Mouse (Mus musculus): ENCODE measurements at regions not wholly inside any gene's neighbourhood (a gene's known extent, or its start where the extent isn't known, plus 50 kb on each side); places are given as distances from the start of the nearest gene placed in this dataset.

DNA sequence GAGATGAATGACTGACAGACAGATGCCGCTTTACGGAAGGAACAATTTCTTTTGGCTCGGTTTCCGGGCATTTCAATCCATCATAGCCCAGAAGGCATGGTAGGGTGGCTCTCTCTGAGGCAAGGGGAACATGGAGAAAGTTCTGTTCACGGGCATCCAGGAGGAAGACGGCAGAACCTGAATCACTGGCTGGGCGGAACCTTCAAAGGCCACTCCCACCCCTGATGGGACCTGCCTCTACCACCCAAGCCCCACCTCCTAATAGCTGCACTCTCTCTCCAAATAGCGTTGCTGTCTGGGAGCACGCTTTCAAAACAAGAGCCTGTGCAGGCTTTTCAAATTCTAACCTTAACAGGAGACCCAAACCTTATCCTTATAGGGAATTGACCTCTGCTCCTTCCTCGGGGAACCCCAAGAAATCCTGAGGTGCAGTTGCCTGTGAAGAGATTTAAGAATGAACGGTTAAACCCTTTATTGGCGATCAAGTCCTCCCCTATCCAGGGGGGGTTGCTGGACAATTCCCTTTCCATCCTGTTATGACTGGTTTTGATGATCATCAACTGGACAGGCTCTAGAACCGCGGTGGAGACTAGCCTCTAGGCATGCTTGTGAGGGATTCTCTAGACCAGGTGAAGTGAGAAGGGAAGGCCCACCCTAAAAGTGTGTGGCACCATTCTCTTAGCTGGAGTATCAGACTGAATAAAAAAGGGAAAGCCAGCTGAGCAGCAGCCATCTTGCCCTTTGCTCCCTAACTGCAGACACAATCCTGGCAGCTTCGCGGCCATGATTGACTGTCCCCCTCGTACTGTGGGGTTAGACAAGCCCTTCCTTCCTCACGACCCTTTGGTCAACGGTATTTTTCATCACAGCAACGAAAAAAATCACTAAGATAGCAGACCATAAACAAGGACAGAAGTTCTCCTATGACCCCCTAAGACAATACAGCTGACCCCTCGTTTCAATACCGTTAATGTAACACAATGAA lies 184.5 kb upstream of the Dyrk2 start:
- no peak for DNase-seq

DNA sequence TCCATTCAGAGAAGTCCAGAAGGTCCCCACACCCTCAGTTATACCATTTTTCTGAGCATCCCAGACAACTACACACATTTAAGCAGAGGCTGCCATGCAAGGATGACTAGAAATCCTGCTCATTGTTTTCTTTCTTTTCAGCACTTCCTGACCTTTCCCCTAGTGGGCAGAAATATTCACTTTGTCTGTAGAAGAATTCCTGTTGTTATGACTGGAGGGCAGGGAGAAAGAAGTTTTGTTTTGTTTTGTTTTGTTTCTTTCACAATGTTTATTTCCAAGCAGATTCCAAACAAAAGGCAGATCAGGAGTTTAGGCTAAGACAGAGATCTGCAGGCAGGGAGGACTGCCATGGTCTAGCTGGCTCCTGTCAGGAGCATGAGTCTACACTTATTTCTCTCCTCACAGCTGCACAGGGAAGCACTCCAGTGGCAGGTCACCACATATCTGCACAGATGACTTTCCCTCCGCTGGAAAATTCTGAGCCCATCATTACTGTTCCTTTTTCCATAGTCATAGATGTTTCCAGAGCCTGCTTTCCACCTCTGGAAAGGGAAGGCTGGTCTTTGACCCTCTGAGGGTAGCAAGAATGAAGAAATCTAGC lies 182.5 kb upstream of the Dyrk2 start:
- no peak for DNase-seq

DNA sequence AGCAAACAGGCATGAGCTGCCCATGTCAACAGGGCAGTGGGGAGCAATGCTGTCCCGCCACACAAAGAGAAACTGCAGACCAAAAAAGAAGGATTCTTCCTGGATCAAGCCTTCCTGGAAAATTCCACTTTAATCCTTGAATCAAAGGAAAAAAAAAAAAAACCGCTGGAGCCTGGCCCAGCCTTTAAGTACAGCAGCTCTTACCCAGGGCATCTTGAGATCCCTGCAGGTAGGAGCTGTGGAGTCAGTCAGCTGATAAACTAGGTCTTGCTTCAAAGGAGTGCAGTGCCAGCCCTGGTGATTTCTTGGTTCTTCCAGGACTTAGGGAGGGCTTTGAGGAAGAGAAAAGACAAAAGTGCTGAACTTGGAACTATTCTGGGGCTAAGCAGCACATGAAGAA lies 181.6 kb upstream of the Dyrk2 start:
- DNase-seq, result no peak

DNA sequence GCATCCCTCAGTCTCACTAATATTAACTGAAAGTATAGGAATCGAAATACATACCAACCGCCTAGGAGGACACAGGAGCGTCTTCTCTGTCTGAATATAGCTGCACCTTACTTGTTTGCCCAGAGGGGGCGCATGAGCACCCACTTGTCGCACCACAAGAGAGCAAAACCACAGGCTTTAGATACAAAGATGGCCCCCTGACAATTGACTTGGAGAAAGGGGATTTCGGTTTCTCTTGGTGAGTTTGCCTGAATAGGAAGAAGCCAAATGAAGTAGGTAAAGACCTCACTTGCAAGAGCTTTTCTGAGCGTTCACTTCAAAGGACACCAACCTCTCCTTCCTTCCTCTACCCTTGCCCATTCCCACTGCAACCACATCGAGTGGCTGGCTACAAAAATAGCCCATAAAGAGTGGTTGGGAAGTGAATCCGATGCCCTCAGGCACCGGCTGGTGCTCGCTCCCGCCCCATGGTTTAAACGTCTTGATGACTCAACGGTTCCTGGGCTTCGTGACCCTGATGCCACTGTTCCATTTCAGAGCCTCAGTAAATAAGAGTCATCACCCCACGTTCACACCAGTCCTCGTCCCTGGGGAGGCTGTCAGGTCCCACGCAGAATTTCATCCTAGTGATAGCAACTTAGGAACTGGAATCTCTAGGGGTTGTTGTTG lies 180.1 kb upstream of the Dyrk2 start:
- DNase-seq, result no peak

DNA sequence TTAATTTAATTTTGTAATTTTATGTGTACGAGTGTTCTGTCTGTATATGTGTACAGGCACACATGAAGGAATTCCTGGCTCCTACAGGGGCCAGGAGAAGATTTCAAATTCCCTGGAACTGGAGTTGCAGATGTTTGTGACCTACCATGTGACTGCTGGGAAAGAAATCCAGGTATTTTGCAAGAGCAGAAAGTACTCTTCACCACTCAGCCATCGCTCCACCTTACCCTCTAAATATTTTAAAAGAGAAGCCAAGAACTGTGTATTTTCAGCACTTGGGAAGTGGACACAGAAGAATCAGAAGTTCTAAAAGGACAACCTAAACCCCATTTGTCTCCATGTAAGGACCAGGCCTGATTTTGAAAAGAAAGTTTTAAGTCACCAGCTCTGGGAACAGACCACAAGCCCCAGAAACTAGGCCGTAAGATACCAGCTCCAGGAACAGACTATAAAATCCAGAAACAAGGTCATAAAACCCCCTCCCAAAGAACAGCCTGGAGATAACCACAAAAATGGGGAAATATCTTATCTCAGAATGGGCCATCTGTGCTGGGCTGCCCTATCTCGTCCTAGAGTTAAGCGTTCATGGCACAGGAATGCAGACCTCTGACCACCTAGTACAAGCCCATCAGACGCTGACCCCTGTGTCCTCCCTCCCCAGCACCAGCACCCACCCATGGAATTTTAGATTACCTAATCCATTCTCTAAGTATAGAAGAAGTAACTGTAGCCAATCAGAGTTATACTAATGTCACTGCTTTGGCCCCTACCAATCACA lies 178.8 kb upstream of the Dyrk2 start:
- DNase-seq, result no peak

DNA sequence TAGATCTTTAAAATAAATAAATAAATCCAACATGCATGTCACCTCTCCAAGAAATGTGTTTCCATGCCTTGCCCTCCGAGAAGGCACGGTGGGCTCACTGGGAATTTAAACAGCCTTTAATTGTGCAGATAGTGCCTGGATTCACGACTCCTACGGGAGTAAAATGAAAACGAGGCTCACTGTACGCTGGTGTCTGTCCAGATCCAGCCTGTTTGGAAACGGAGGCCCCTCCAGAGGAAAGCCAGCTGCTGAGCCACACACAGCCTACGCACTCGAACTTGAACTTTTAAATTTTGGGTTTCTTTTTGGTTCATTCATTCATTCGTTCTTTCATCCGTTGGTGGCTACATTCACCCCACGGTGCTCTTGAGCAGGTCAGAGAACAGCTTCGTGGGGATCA lies 175.1 kb upstream of the Dyrk2 start:
- no peak for DNase-seq

- DNase-seq, result no peak
Observed at GRCm38 (mm10) chr10:119043069-119043468, 173.1 kb upstream of the Dyrk2 start.

DNA sequence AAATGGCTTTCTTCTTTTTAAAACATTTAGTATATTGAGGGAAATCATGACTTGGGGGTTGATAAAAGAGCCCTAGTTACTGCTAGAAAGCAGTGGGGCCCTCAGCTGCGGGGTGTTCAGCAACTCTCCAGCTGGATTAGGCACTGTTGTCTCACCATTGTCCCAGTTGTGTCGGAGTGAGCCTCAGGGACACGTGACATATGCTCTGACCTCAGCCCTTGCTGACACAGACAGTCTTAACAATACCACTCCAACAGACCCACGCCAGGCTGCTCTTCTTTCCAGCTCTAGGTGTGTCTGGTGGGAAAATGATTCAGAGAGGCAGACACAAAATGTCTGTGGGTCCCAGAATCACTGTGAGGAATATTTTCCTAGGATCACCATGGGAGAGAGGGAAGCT lies 170.2 kb upstream of the Dyrk2 start:
- no peak for DNase-seq

DNA sequence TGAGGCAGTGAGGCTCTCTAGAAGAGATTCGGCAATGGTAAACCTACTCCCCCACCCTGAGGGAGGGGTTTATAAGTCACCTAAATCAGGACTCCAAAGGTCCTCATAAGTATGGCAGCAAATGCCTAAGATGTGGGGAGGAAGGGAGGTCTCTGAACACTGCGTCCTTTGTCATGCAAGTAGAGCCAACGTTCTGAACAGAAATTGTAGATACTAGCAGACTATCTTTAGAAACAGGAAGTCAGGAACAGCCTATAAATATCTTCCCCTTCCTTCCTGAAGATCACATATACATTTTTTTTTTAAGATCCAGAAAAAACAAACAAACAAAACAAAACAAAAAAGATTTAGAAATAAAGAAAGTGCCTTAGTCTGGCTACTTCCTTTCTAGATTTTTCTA lies 169.7 kb upstream of the Dyrk2 start:
- DNase-seq, result no peak

DNA sequence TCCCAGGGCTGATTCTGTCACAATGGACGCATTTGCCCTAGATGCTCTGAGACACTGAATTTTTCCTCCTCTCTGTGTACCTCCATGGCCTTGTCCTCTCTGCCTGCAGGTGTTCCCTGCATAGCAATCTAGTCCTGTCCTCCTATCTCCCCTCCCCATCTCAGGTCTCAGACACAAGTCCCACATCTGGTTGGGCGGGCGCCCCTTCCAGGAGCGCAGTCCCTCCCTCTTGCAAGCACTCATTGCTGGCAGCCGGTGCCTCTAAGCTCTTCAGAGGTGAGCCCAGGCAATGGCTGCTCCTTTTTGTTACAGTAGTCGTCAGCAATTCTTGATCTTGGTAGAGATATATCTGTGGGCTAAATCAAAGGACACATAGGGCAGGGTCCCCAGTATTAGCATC lies 169.0 kb upstream of the Dyrk2 start:
- no peak for DNase-seq

- DNase-seq, result no peak
Observed at GRCm38 (mm10) chr10:119037781-119038180, 167.8 kb upstream of the Dyrk2 start.

DNA sequence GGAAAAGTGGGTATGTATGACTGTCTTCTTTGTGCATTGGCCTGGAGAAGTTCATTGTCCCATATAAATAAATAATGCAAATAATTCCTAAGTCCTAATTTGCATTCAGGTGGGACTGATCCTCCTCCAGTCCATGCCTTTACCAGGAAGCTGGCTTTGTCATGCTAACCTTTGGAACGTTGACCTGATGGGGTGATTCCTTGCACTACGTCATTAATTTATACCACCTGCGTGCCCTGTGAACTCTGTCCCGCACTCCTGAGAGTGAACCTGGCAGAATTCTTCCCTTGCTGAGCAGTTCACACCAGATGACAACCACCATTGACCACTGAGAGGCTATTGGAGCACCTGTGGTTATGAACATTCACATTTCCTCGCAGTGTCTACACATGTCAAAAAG lies 165.9 kb upstream of the Dyrk2 start:
- no peak for DNase-seq

GRCm38 (mm10) chr10:119034396-119034795 lies 164.4 kb upstream of the Dyrk2 start:
- no peak for DNase-seq

- DNase-seq, result no peak
Observed at GRCm38 (mm10) chr10:119031282-119032275, 161.6 kb upstream of the Dyrk2 start.

DNA sequence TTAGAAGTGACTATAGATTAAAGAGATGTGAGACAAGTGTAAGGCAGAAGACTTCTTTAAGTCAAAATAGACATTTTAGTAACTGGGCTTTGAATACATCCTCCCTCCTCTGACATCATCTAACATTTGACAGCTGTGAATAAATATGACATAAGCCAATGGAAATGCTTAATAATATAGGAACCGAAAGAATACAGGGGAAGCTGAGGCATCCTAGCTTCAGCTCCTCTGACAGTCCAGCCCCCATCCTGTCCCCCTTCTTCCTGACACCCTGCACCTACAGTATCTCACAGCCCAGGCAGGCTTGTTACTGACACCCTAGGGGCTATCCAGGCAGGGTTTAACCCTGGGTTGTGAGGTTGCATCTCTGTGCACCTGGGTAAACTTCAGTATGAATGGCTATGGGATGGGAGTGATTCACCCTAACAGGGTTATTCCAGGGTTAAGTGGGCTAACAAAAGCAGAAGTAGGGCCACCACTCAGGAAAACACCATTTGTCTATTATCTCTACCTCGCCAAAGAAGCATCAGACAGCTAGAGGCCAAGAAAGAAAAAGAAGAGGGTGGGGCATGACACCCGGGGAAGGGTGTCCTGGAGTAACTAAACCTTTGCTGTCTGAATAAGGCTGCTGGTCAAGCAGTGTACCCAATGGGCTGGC lies 158.6 kb upstream of the Dyrk2 start:
- DNase-seq, result no peak

DNA sequence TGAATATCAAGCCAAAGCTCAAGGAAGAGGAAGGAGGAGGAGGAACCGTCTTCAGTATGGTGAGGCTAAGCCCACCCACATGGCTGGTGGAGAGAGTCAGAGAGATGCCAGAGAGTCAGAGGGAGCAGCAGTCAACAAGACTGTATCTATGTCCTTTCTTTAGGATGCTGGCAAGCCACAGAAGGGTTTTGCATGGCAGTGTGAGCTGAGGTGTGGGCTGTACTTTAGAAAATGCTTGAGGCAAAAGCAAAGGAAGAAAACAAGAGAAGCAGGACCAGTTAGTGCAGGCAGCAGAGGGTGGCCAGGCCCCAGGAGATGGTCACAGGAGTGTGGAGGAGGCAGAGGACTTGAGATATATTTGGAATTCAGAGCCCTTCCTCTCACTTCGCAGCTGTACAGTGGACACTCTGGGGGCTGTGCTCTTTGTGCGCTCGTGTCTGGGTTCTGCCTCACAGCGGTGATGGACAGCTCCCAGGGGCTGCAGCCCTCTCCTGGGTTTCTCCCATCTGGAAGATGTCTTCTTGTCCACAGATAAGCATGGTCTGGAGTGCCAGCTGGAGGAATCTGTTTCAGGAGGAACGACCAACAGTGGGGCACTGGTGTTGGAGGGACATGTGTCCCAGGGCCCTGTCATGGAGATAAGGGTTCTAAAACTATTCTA lies 157.4 kb upstream of the Dyrk2 start:
- no peak for DNase-seq

DNA sequence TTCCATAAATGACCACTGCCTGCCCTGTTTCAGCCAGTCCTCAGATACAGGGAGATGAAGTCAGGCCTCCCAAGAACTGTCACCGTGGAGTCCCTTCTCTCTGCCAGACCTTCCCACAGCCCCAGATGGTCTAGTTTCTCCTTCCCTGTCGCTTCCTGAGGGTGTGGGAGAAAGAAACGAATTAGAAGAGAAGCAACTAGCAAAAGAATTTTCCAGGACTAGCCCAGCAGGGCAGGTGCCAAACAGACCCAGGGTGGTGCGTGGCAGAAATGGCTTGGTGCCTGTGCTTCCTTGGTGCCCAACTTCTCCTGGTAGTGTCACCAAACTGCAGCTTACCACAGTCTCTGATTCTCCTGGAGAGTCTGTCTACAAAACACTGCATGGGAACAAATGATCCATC lies 156.3 kb upstream of the Dyrk2 start:
- DNase-seq, result no peak

- no peak for DNase-seq
Observed at GRCm38 (mm10) chr10:119024425-119024824, 154.4 kb upstream of the Dyrk2 start.

GRCm38 (mm10) chr10:119019082-119019481 lies 149.1 kb upstream of the Dyrk2 start:
- DNase-seq, result no peak

DNA sequence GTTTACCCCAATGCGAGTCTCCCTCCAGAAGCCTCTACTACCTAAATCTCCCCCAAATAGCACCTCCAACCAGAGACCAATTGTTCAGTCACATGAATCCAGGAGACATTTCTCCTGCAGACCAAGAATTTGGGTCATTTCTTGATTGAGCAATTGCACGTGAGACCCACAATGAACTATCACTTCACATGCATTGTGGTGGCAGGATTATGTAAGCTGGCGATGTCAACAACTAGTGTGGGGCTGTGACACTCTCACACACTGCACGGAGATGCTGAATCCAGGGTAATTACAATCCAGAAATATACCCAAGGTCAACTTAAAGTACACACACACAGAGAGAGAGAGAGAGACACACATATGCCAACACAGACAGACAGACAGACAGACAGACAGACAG lies 148.5 kb upstream of the Dyrk2 start:
- no peak for DNase-seq
